Mouse (Mus musculus) stomach, embryonic 14.5 days (tissue): Measurements from ENCODE around the gene Gorasp2. TPM values are rescaled to one million over a fixed set of nuclear protein-coding genes. Genes with fewer than 3 reads are reported as not detected.

Experiments used
- ATAC-seq: fragments of 200-750 bp; cut with Nextera tagmentation; 2 replicates; pipeline ENCODE4 v1.8.0; 2017; ENCODE audit warnings: low read depth, moderate TSS enrichment; ENCODE audit not compliant: insufficient number of reproducible peaks, insufficient read depth, low FRiP score
- H3K27ac ChIP-seq: fragments of 300-500 bp; sonication (generic); 2 replicates; pipeline ENCODE4 v1.5.1; 2014; ENCODE audit warnings: mild to moderate bottlenecking, low read length, moderate library complexity, mixed read lengths
- H3K27me3 ChIP-seq: fragments of 300-500 bp; sonication (generic); 2 replicates; pipeline ENCODE4 v1.6.1; 2014; ENCODE audit warnings: low read length, control low read depth, mixed read lengths; ENCODE audit not compliant: control insufficient read depth, insufficient read depth
- H3K36me3 ChIP-seq: fragments of 300-500 bp; sonication (generic); 2 replicates; pipeline ENCODE4 v1.6.1; 2014; ENCODE audit warnings: mild to moderate bottlenecking, control low read depth, low read length, moderate library complexity, mixed read lengths; ENCODE audit not compliant: control insufficient read depth, insufficient read depth
- H3K4me1 ChIP-seq: fragments of 300-500 bp; sonication (generic); 2 replicates; pipeline ENCODE4 v1.6.1; 2014; ENCODE audit warnings: low read length, control low read depth, mixed read lengths; ENCODE audit not compliant: control insufficient read depth, insufficient read depth
- H3K4me2 ChIP-seq: fragments of 300-500 bp; sonication (generic); replicated peaks from 2 replicates; pipeline ENCODE4 v1.6.1; 2014; ENCODE audit warnings: low read depth, low read length, control low read depth
- H3K4me3 ChIP-seq: fragments of 300-500 bp; sonication (generic); 2 replicates; pipeline ENCODE4 v1.5.1; 2014; ENCODE audit warnings: low read depth, low read length, control low read depth
- H3K9ac ChIP-seq: fragments of 300-500 bp; sonication (generic); replicated peaks from 2 replicates; pipeline ENCODE4 v1.6.1; 2014; ENCODE audit warnings: low read depth, mild to moderate bottlenecking, control low read depth, low read length, moderate library complexity, mixed read lengths
- H3K9me3 ChIP-seq: fragments of 300-500 bp; sonication (generic); 2 replicates; pipeline ENCODE4 v1.6.1; 2016; ENCODE audit warnings: low read depth, low read length, control low read depth; ENCODE audit not compliant: control insufficient read depth
- WGBS: fragments of 180-500 bp; shearing (Covaris S2); extraction: QIAGEN DNeasy Blood & Tissue Kit; methylation state at CpG from one replicate; pipeline ENCODE4 v1.1.7; 2014; 5-methylcytosine and 5-hydroxymethylcytosine counted together
- polyA plus RNA-seq: library from polyadenylated mRNA; unstranded; fragments of >200 nt; fragmentation: Nextera tagmentation; extraction: Ambion mirVana; gene quantifications from 2 replicates; pipeline ENCODE4 v1.2.1, GENCODE M21; 2014

Gorasp2 gene
- polyA plus RNA-seq, 1 experiment from 2014 or later, result 172 TPM

- Histone ChIP-seq H3K27ac (0 out of 2 replicates have a peak overlapping the region, but pooled peaks have one; percentile 21), H3K4me3 (no peak overlapping the region), H3K4me1 (no peaks in the 10 kb centered on the region), H3K36me3 (peaks cover 15% of the 10 kb centered on the region), H3K9me3 (no peaks in the 10 kb centered on the region), H3K9ac (no peak overlapping the region), H3K4me2 (no peak overlapping the region), H3K27me3 (no peaks in the 10 kb centered on the region)
- 69% methylated on average over 10 of the region's 10 CpGs for WGBS
- 0 out of 2 replicates have a peak, but pooled peaks have one; percentile 76 for ATAC-seq
Observed at GRCm38 (mm10) chr2:70695712-70696111, 34.3 kb downstream of the Gorasp2 start.

DNA sequence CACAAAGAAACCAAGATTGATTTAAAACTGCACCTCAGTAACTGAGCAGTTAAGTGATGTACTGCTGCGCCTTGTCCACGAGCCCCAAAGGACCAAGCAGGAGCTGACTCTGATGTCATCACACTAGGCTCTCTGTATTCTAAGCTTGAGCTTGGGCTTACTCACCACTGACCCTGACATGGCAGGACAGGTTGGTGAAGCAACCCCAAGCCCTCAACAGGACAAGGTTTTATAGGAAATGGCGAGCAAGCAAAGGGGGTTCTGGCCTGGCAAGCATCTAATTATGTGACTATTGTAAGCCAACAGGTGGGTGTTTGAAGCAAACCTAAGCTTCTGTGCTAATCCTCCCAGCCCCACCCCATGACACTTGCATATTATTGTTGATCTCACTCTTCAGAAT is 39.5 kb downstream of the Gorasp2 start:
- Histone ChIP-seq H3K4me1 (no peaks in the 10 kb centered on the region), H3K36me3 (no peaks in the 10 kb centered on the region), H3K9me3 (no peaks in the 10 kb centered on the region), H3K9ac (no peak overlapping the region), H3K4me2 (no peak overlapping the region), H3K27me3 (no peaks in the 10 kb centered on the region), H3K27ac (no peak overlapping the region), H3K4me3 (no peak overlapping the region)
- no peak for ATAC-seq
- WGBS, result 87% methylated on average over 3 of the region's 3 CpGs

GRCm38 (mm10) chr2:70701571-70701970 is 40.2 kb downstream of the Gorasp2 start:
- H3K4me2 ChIP-seq, result no peak overlapping the region
- no peak for ATAC-seq
- H3K4me1 ChIP-seq, result no peaks in the 10 kb centered on the region
- H3K36me3 ChIP-seq, result no peaks in the 10 kb centered on the region
- 63% methylated on average over 9 of the region's 9 CpGs for whole genome bisulfite sequencing
- no peaks in the 10 kb centered on the region for H3K27me3 ChIP-seq
- H3K9me3 ChIP-seq, result no peaks in the 10 kb centered on the region
- H3K27ac ChIP-seq, result no peak overlapping the region
- no peak overlapping the region for H3K9ac ChIP-seq
- no peak overlapping the region for H3K4me3 ChIP-seq

DNA sequence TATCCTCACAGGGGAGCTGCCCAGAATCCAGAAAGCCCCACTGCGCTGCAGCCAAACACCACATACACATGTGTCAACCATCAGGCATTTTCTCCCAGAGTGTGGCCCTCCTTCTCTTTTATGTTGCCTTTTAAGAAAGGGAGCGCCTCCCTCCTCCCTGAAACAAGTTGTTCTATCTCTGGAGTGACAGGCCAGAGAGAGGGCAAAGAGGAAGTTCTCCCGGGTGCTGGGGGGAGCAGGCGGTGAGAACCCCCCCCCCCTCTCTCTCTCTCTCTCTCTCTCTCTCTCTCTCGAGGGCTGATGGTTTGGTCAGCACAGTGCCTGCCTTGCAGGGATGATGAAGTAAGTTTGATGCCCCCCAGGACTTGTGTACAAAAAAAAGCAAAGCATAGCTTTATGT is 41.0 kb downstream of the Gorasp2 start:
- Histone ChIP-seq H3K4me3 (no peak overlapping the region), H3K4me1 (no peaks in the 10 kb centered on the region), H3K36me3 (no peaks in the 10 kb centered on the region), H3K27me3 (no peaks in the 10 kb centered on the region), H3K9ac (no peak overlapping the region), H3K27ac (no peak overlapping the region), H3K9me3 (no peaks in the 10 kb centered on the region), H3K4me2 (no peak overlapping the region)
- WGBS, result 34% methylated on average over 5 of the region's 5 CpGs
- ATAC-seq, result no peak

DNA sequence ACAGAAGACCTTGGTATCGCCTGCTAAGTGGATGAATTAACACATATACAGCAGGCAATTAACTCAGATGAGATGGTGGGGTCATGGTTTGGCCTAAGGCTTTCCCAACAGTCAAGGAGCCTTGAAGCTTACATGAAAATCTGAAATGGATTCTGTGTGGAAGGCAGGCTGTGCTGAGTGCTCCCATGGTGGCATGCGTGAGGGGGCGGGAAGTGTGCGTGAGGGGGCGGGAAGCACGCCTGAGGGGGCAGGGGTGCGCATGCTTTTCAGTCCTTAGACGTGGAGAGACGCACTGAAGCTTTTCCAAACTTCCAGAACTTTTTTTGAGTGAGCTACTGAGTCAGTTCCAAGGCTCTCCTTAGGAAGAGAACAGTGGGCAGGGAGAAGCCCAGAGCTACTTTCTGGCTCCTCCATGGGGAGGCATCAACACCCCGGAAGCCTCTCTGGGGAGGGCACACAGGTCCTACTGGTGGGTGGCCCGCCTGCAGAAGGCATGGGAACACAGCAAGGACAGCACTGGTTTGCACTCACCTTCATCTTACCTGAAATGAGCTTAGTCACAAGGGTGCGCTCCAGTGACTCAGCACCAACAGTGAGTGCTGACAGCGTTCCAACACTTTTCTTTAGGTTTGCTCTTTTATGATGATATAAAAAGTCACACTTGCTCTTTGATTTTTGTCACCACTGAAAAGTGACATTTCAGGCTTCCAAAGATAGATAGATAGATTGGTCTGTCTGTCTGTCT is 47.8 kb downstream of the Gorasp2 start:
- ATAC-seq, result no peak
- Histone ChIP-seq H3K4me3 (no peak overlapping the region), H3K9me3 (no peaks in the 10 kb centered on the region), H3K27me3 (no peaks in the 10 kb centered on the region), H3K27ac (no peak overlapping the region), H3K9ac (no peak overlapping the region), H3K36me3 (peaks cover 20% of the 10 kb centered on the region), H3K4me1 (no peaks in the 10 kb centered on the region), H3K4me2 (no peak overlapping the region)
- 75% methylated on average over 13 of the region's 13 CpGs for WGBS

DNA sequence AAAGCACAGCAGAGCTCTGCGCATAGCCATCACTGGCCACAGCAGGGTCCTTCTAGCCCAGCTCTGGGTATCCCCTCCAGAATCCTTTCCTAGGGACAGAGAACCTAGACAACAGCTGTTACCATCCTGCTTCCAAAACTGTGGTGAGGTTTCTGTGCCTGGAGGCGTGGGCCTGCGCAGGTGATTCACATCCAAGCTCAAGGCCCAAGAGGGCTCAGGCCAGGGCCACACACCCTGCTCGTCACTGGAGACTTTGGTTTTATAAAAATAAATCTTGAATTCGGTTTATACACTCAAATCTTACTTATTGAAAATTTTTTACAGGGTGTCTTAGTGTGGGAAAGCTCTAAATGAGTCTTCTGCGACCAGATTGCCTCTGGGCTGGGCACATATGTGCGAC is 48.9 kb downstream of the Gorasp2 start:
- H3K9ac ChIP-seq, result no peak overlapping the region
- WGBS, result 93% methylated on average over 7 of the region's 7 CpGs
- H3K9me3 ChIP-seq, result no peaks in the 10 kb centered on the region
- no peak overlapping the region for H3K4me2 ChIP-seq
- H3K4me1 ChIP-seq, result no peaks in the 10 kb centered on the region
- no peaks in the 10 kb centered on the region for H3K27me3 ChIP-seq
- no peak overlapping the region for H3K27ac ChIP-seq
- no peak overlapping the region for H3K4me3 ChIP-seq
- peaks cover 30% of the 10 kb centered on the region for H3K36me3 ChIP-seq
- no peak for ATAC-seq

- Histone ChIP-seq H3K4me2 (no peak overlapping the region), H3K4me3 (no peak overlapping the region), H3K36me3 (peaks cover 37% of the 10 kb centered on the region), H3K9me3 (no peaks in the 10 kb centered on the region), H3K4me1 (no peaks in the 10 kb centered on the region), H3K27ac (no peak overlapping the region), H3K9ac (no peak overlapping the region), H3K27me3 (no peaks in the 10 kb centered on the region)
- ATAC-seq, result no peak
- 94% methylated on average over 4 of the region's 4 CpGs for WGBS
Observed at GRCm38 (mm10) chr2:70710878-70711277, 49.5 kb downstream of the Gorasp2 start.

DNA sequence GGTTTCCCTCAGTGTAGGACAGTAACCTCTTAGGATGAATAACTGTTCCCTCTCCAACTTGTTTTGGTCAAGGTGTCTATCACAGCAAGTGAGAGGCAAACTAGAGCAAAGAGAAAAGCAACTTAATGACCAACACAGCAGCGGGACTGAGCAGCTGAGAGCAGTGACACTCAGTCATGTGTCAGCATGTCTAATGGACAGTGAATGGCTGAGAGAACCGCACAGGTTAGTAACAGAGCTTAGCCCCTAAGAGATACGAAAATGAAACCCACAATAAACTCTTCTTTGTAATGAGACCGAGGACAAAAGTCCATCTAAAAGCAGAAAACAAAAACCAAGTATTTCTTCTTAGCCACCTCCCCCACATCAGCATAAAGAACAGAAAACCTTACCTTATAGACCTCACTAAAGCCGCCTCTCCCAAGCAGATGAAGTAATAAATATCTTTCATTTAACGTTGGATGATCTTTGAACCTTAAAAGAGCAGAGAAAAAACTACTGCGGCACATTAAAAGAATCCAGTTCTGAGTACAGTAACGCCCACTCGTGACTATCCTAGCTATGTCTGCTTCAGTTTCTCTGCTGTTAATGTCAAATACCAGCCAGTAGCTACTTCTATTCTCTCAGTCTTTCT is 62.4 kb downstream of the Gorasp2 start:
- 85% methylated on average over 9 of the region's 9 CpGs for WGBS
- no peak overlapping the region for H3K9ac ChIP-seq
- ATAC-seq, result no peak
- H3K27me3 ChIP-seq, result no peaks in the 10 kb centered on the region
- H3K4me2 ChIP-seq, result no peak overlapping the region
- H3K4me1 ChIP-seq, result no peaks in the 10 kb centered on the region
- no peak overlapping the region for H3K27ac ChIP-seq
- no peaks in the 10 kb centered on the region for H3K9me3 ChIP-seq
- peaks cover 43% of the 10 kb centered on the region for H3K36me3 ChIP-seq
- no peak overlapping the region for H3K4me3 ChIP-seq
